Mouse (Mus musculus): Measurements from ENCODE around the gene Sh3gl3.

DNA sequence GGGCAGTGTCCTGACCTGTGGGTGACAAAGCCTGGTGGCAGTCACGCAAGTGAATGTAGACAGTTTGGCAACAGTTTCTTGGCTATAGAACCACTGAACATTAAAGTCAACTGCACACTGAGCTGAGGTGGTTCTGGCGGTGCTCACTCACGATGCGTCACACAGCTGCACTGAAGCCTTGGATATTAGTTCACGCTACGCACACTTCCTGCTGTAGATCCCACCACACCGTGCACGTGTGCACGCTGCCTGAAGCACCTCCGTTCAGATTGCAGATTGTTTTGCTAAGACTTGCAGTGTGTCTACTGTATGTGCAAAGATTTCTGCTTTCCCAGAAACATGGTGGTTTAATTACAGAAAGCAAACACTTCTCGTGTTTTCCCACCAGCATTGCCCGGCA is 144.9 kb downstream of the Sh3gl3 start:
- TF ChIP-seq CTCF (IDR thresholded peaks at IDR 0.05; ENCODE audit: low read depth) (no peak), EP300 (IDR thresholded peaks at IDR 0.05; ENCODE audit: low read depth) (no peak)
